Mouse (Mus musculus) forelimb bud, embryonic 11.5 days (tissue): ENCODE data around the gene Nr1d2.
"Not testable (repeated sequence)": the region's sequence is repeated elsewhere in the genome, so short reads cannot be mapped to it uniquely, and the experiment has no call there.

Experiments
- DNase-seq: peaks from one replicate; pipeline ENCODE4 v3.0.0-alpha.2; 2012; ENCODE audit warnings: low read depth, low spot score

The Nr1d2 gene

GRCm38 (mm10) chr14:18233076-18233475, 5.9 kb downstream of the Nr1d2 start:
- no peak for DNase-seq

GRCm38 (mm10) chr14:18231866-18232265, 7.1 kb downstream of the Nr1d2 start:
- not testable (repeated sequence) for DNase-seq

- DNase-seq, result not testable (repeated sequence)
Observed at GRCm38 (mm10) chr14:18229751-18230150, 9.2 kb downstream of the Nr1d2 start.

GRCm38 (mm10) chr14:18226181-18226580, 12.7 kb downstream of the Nr1d2 start:
- not testable (repeated sequence) for DNase-seq

- not testable (repeated sequence) for DNase-seq
Observed at GRCm38 (mm10) chr14:18225431-18225830, 13.5 kb downstream of the Nr1d2 start.

GRCm38 (mm10) chr14:18221977-18222376, 16.9 kb downstream of the Nr1d2 start:
- no peak for DNase-seq

GRCm38 (mm10) chr14:18217158-18217557, 21.8 kb downstream of the Nr1d2 start:
- no peak for DNase-seq

GRCm38 (mm10) chr14:18216428-18216827, 22.5 kb downstream of the Nr1d2 start:
- no peak for DNase-seq

- DNase-seq, result peak; percentile 12
Observed at GRCm38 (mm10) chr14:18210795-18211194, 28.1 kb downstream of the Nr1d2 start.

GRCm38 (mm10) chr14:18204315-18204714, 34.6 kb downstream of the Nr1d2 start:
- not testable (repeated sequence) for DNase-seq

- DNase-seq, result no peak
Observed at GRCm38 (mm10) chr14:18201413-18201812, 37.5 kb downstream of the Nr1d2 start.

GRCm38 (mm10) chr14:18186883-18187417, 52.0 kb downstream of the Nr1d2 start:
- DNase-seq, result peak; percentile 44

GRCm38 (mm10) chr14:18177531-18177930, 61.4 kb downstream of the Nr1d2 start:
- DNase-seq, result not testable (repeated sequence)

GRCm38 (mm10) chr14:18167597-18167996, 71.3 kb downstream of the Nr1d2 start:
- no peak for DNase-seq

GRCm38 (mm10) chr14:18167041-18167440, 71.9 kb downstream of the Nr1d2 start:
- peak; percentile 28 for DNase-seq
